Mouse (Mus musculus) lung, adult 2 months (tissue): ENCODE data around the gene Rbfox2.
A peak's percentile ranks its signal among the peaks of the same experiment; 100 is the strongest.

Source experiments
- CTCF ChIP-seq: fragments of 200-500 bp; IDR thresholded peaks from 2 replicates; pipeline ENCODE4 v1.5.1; 2011; ENCODE audit warnings: mild to moderate bottlenecking, low read length, control low read depth; ENCODE audit not compliant: insufficient read depth
- POLR2A ChIP-seq: fragments of 200-500 bp; IDR thresholded peaks from 2 replicates; pipeline ENCODE4 v1.6.1; 2011; ENCODE audit warnings: low read depth, mild to moderate bottlenecking, control low read depth, low read length, borderline replicate concordance; ENCODE audit errors: extremely low read depth

DNA sequence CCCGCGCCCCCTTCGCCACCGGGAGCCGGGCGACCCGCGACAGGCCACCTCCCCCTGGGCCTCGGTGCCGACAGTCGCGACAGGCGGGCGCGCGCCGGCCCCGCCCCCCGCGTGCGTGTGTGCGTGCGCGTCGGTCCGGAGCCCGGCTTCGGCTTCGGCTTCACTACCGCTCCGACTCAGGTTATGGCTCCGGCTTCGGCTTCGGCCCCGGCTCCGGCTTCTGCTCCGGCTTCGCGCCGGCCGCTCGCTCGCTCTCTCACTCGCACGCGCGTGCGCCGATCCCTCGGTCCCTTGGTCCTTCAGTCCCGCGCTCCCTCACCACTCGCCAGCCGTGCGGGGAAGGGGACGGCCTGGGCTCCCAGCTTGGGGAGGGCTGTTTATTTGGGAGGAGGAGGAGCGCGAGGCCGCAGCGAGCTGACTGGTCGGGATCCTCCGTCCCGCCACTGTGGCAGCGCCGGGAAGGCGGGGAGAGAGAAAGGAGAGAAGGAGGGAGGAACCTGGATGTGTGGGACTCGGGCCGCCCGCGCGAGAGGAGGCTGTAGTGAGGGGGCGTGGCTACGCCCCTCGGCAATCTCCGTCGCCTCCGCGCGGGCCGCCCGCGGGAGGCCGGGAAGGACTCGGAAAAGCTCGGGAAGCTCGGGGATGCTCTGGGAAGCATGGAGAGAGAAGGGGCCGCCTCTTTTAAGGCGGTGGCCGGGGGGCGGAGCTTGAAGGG is at the start of gene Rbfox2:
- TF ChIP-seq CTCF, result no peak
- peak; percentile 56; the same call in 1 of the 2 replicates for TF ChIP-seq POLR2A
